Mouse (Mus musculus): ENCODE data around the gene Rnf215. TPM values are rescaled to one million over a fixed set of nuclear protein-coding genes. Genes with fewer than 3 reads are reported as not detected.

The Rnf215 gene
- polyA plus RNA-seq (2012; fragmentation: generic; extraction: Trizol) = 13.6 TPM
- long read RNA-seq, experiment 1, transcript Rnf215-201 (9 exons, 1,874 nt) = major isoform, 12 of 19 reads
- long read RNA-seq, experiment 1, partial matches to known transcripts = 1 of 19 reads
- long read RNA-seq, experiment 1, other reads (novel, unspliced or antisense) = 6 of 19 reads
- long read RNA-seq, experiment 2, transcript Rnf215-201 (9 exons, 1,874 nt) = major isoform, 21 of 29 reads
- long read RNA-seq, experiment 2, partial matches to known transcripts = 1 of 29 reads
- long read RNA-seq, experiment 2, other reads (novel, unspliced or antisense) = 7 of 29 reads

- peak within 1 kb of the TSS; percentile 67 for H3ac ChIP-seq (ENCODE audit: control insufficient read depth, insufficient read length, low read depth)
- H3K79me3 ChIP-seq (ENCODE audit: low read depth) = peaks cover 4% of the 10 kb centered on the region
- peak within 1 kb of the TSS; percentile 64 for H3K4me3 ChIP-seq (ENCODE audit: insufficient read depth, poor library complexity, severe bottlenecking)
- H3K79me2 ChIP-seq (ENCODE audit: control insufficient read depth, insufficient read depth) = peaks cover 16% of the 10 kb centered on the region
- no peak for TF ChIP-seq MYOG (IDR thresholded peaks at IDR 0.05; ENCODE audit: control insufficient read depth, extremely low read depth, insufficient read length)
- peak; percentile 69 for TF ChIP-seq CTCF (IDR thresholded peaks at IDR 0.05; ENCODE audit: control insufficient read depth, insufficient read depth, insufficient read length)
- peaks cover 4% of the 10 kb centered on the region for H3K27me3 ChIP-seq (ENCODE audit: control insufficient read depth, insufficient read depth, insufficient read length)
- peaks cover 10% of the 10 kb centered on the region for H3K36me3 ChIP-seq (ENCODE audit: control insufficient read depth, insufficient read depth)
Measured at GRCm38 (mm10) chr11:4134986-4135935, at the start of gene Rnf215. Gene Rnf215, plus strand, starts transcription at chr11:4135202.

- H3K36me3 ChIP-seq (ENCODE audit: control insufficient read depth, insufficient read depth) = no peaks in the 10 kb centered on the region
- H3ac ChIP-seq (ENCODE audit: control insufficient read depth, insufficient read length, low read depth) = no peak overlapping the region
- no peaks in the 10 kb centered on the region for H3K27me3 ChIP-seq (ENCODE audit: control insufficient read depth, insufficient read depth, insufficient read length)
- H3K79me2 ChIP-seq (ENCODE audit: control insufficient read depth, insufficient read depth) = no peaks in the 10 kb centered on the region
- no peak overlapping the region for H3K4me3 ChIP-seq (ENCODE audit: insufficient read depth, poor library complexity, severe bottlenecking)
- H3K79me3 ChIP-seq (ENCODE audit: low read depth) = no peaks in the 10 kb centered on the region
- TF ChIP-seq MAX (IDR thresholded peaks at IDR 0.05) (no peak), CEBPB (IDR thresholded peaks at IDR 0.05; ENCODE audit: low read depth) (no peak), FOSL1 (IDR thresholded peaks at IDR 0.05; ENCODE audit: insufficient read depth, low read length, poor library complexity, severe bottlenecking) (no peak), MYOD1 (IDR thresholded peaks at IDR 0.05; ENCODE audit: control insufficient read depth, insufficient read length, low read depth) (no peak), CTCF (IDR thresholded peaks at IDR 0.05; ENCODE audit: control insufficient read depth, insufficient read depth, insufficient read length) (no peak), MYOG (IDR thresholded peaks at IDR 0.05; ENCODE audit: control insufficient read depth, extremely low read depth, insufficient read length) (no peak), USF1 (IDR thresholded peaks at IDR 0.05; ENCODE audit: low read depth) (no peak)
Measured at GRCm38 (mm10) chr11:4086246-4086645, 48.8 kb upstream of the Rnf215 start.

DNA sequence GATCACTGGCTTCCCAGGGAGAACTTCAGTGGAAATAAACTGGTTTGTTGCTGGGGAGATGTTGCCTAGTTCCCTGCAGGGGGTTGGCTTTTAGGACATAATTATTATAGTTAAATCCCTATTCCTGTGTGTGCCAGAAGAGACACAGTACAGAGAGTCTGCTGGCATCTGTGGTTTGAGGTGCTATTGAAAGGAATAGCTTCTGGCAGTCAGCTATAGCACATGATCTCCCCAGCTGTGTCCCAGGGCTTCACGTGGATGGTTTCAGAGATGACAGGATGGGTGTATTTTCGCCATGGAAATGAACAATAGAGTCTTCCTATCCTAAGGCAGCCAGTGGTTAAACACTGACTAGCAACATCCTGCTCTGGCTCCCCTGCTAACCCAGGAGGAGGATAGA lies 47.7 kb upstream of the Rnf215 start:
- Histone ChIP-seq H3K79me2 (ENCODE audit: control insufficient read depth, insufficient read depth) (no peaks in the 10 kb centered on the region), H3K79me3 (ENCODE audit: low read depth) (no peaks in the 10 kb centered on the region), H3K36me3 (ENCODE audit: control insufficient read depth, insufficient read depth) (no peaks in the 10 kb centered on the region), H3K27me3 (ENCODE audit: control insufficient read depth, insufficient read depth, insufficient read length) (no peaks in the 10 kb centered on the region), H3K4me3 (ENCODE audit: insufficient read depth, poor library complexity, severe bottlenecking) (no peak overlapping the region), H3ac (ENCODE audit: control insufficient read depth, insufficient read length, low read depth) (no peak overlapping the region)
- TF ChIP-seq CEBPB (IDR thresholded peaks at IDR 0.05; ENCODE audit: low read depth) (no peak), FOSL1 (IDR thresholded peaks at IDR 0.05; ENCODE audit: insufficient read depth, low read length, poor library complexity, severe bottlenecking) (no peak), CTCF (IDR thresholded peaks at IDR 0.05; ENCODE audit: control insufficient read depth, insufficient read depth, insufficient read length) (no peak), MYOD1 (IDR thresholded peaks at IDR 0.05; ENCODE audit: control insufficient read depth, insufficient read length, low read depth) (no peak), MYOG (IDR thresholded peaks at IDR 0.05; ENCODE audit: control insufficient read depth, extremely low read depth, insufficient read length) (no peak), MAX (IDR thresholded peaks at IDR 0.05) (no peak), USF1 (IDR thresholded peaks at IDR 0.05; ENCODE audit: low read depth) (no peak)

DNA sequence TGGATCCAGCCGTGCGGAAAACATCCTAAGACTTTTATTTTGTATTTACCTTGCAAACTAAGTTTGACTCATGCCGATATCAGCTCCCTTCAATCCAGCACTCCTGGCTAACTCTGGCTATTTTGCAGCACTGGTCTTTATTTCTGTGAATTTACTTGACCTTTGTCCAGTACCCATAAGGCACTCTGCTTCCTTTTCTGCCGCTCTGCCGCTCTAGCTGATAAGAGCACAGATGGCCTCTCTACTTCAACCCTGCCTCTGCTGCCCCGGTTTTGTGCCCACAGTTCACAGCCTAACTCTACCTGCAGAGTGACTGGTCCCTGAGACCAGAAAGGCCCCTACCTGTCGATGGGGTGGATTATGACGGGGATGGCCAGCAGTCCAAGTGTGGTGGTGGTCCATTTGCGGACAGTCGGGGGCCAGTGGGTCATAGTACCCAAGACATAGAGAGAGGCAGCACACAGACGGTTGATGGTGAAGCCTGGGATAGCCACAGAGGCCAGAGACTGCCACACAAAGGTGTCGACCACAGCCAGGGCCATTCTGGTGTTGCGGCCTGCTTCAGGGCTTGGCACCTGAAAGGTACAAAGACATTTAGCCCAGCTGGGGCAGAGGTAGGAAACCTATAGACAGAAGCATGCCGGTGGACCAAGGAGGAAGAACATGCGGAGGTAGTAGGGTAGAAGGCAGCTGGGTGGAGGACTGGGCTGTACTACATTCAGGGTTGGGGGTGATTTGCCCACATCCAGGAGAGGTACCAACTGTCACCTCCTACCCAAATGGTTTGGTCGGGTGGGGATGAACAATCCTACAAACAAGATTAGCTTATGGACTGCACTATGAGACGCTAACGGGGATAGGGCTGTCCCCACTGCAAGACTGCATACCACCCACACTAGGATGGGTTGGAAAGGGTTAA lies 41.3 kb upstream of the Rnf215 start:
- no peaks in the 10 kb centered on the region for H3K79me2 ChIP-seq (ENCODE audit: control insufficient read depth, insufficient read depth)
- H3K4me3 ChIP-seq (ENCODE audit: insufficient read depth, poor library complexity, severe bottlenecking) = no peak overlapping the region
- no peaks in the 10 kb centered on the region for H3K27me3 ChIP-seq (ENCODE audit: control insufficient read depth, insufficient read depth, insufficient read length)
- H3K36me3 ChIP-seq (ENCODE audit: control insufficient read depth, insufficient read depth) = no peaks in the 10 kb centered on the region
- H3ac ChIP-seq (ENCODE audit: control insufficient read depth, insufficient read length, low read depth) = no peak overlapping the region
- no peaks in the 10 kb centered on the region for H3K79me3 ChIP-seq (ENCODE audit: low read depth)
- no peak for TF ChIP-seq MAX (IDR thresholded peaks at IDR 0.05)

DNA sequence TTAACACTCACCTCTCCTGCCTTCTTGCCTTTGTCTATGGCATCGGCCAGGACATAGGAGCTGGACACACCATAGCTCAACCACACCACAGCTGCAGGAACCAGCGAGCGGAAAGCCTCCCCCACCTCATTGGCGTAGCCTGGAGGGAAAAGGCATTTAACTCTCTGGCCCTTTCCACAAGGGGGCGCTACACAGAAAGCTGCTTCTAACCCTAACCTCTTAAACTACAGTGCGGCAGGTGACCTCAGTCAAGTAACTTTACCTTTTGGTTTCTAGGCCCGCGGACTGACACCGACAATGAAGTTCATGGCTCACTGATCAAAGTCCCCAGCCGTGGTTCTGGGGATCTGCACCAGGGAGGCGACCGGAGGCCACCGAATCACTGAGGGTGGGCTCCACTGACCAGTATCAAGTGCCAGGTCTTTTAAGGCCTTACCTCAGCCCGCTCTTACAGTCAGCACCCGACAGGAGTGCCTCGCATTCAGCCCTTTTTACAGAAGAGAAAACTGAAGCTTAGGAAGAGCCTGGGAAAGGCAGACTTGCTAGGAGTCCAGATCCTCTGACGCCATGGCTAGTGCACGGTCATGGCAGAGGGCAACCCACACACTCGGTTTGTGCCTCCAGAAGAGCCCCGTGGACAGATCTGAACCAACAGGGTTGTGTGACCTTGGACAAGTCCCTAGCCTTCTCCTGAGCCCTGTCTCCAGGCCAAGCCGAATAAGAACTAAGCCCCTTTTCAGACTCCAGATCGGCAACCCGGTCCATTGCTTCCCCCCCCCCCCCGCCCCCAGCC lies 40.4 kb upstream of the Rnf215 start:
- peak overlapping the region; percentile 53 for H3ac ChIP-seq (ENCODE audit: control insufficient read depth, insufficient read length, low read depth)
- peak overlapping the region; percentile 34 for H3K4me3 ChIP-seq (ENCODE audit: insufficient read depth, poor library complexity, severe bottlenecking)
- peak; percentile 43 for TF ChIP-seq CTCF (IDR thresholded peaks at IDR 0.05; ENCODE audit: control insufficient read depth, insufficient read depth, insufficient read length)
- no peak for TF ChIP-seq MAX (IDR thresholded peaks at IDR 0.05)
- no peak for TF ChIP-seq USF1 (IDR thresholded peaks at IDR 0.05; ENCODE audit: low read depth)
- no peaks in the 10 kb centered on the region for H3K27me3 ChIP-seq (ENCODE audit: control insufficient read depth, insufficient read depth, insufficient read length)
- no peaks in the 10 kb centered on the region for H3K79me2 ChIP-seq (ENCODE audit: control insufficient read depth, insufficient read depth)
- H3K79me3 ChIP-seq (ENCODE audit: low read depth) = no peaks in the 10 kb centered on the region
- H3K36me3 ChIP-seq (ENCODE audit: control insufficient read depth, insufficient read depth) = no peaks in the 10 kb centered on the region

All from C2C12 (cell line).